Mouse (Mus musculus): ENCODE measurements around the gene Rad50.

- TF ChIP-seq CTCF (IDR thresholded peaks at IDR 0.05; ENCODE audit: low read depth) (no peak), EP300 (optimal IDR thresholded peaks at IDR 0.05) (no peak)
These were observed 8.6 kb downstream of the Rad50 start for GRCm38 (mm10) chr11:53698521-53698920.

Measured in stomach, postnatal 0 days (tissue).